Mouse (Mus musculus): Measurements from ENCODE around the gene Gps2. TPM values are rescaled to one million over a fixed set of nuclear protein-coding genes. Genes with fewer than 3 reads are reported as not detected.
"Not testable (repeated sequence)": the region's sequence is repeated elsewhere in the genome, so short reads cannot be mapped to it uniquely, and the experiment has no call there.

Gene Gps2
- total and polyA plus RNA-seq, 3 experiments, result 25.0 to 73.6 (median 29.4) TPM

GRCm38 (mm10) chr11:69915667-69916627 lies 2.3 kb downstream of the Gps2 start (continued):
- TF ChIP-seq MEF2A (IDR thresholded peaks at IDR 0.05; ENCODE audit: borderline replicate concordance, low read depth, low read length) (no peak), SMC3 (IDR thresholded peaks at IDR 0.05; ENCODE audit: low read depth, low read length) (no peak), KAT2A (IDR thresholded peaks at IDR 0.05; ENCODE audit: insufficient replicate concordance, low read length) (no peak), TBP (conservative IDR thresholded peaks at IDR 0.05; ENCODE audit: low read depth, low read length) (no peak), CHD2 (IDR thresholded peaks at IDR 0.05; ENCODE audit: low read length) (peak; percentile 72), MYC (IDR thresholded peaks at IDR 0.05; ENCODE audit: low read depth, low read length) (no peak), ZC3H11A (IDR thresholded peaks at IDR 0.05; ENCODE audit: low read depth, low read length) (no peak), NRF1 (IDR thresholded peaks at IDR 0.05; ENCODE audit: low read depth, low read length) (no peak), GABPA (IDR thresholded peaks at IDR 0.05; ENCODE audit: insufficient replicate concordance, low read depth, low read length) (no peak), E2F4 (IDR thresholded peaks at IDR 0.05; ENCODE audit: insufficient replicate concordance, low read depth, low read length) (no peak), TCF12 (IDR thresholded peaks at IDR 0.05; ENCODE audit: low read depth, low read length) (no peak), ELF1 (IDR thresholded peaks at IDR 0.05; ENCODE audit: low read depth, low read length) (no peak), CTCF (conservative IDR thresholded peaks at IDR 0.05 in 1 of 2, IDR thresholded peaks at IDR 0.05 in 1 of 2; ENCODE audit: low read depth in 2 of 2, low read length in 2 of 2) (peak in 1 of 2 experiments; percentile 6; a peak in 1 of 4 replicates), RAD21 (IDR thresholded peaks at IDR 0.05; ENCODE audit: low read depth, low read length) (no peak), ZNF384 (IDR thresholded peaks at IDR 0.05; ENCODE audit: low read depth, low read length) (no peak), BHLHE40 (IDR thresholded peaks at IDR 0.05; ENCODE audit: low read depth, low read length) (no peak), UBTF (IDR thresholded peaks at IDR 0.05; ENCODE audit: low read depth, low read length) (no peak), POLR2AphosphoS2 (IDR thresholded peaks at IDR 0.05; ENCODE audit: low read depth, low read length) (peak; percentile 22)

GRCm38 (mm10) chr11:69916652-69917378 lies 3.1 kb downstream of the Gps2 start:
- dilution Hi-C loops (cut with MboI; ENCODE audit: extremely low pct_ligation_motif_present, extremely low pct_unique_long_range_greater_than_20kb, low sequenced_read_pairs); H3K9me3 ChIP-seq (replicated peaks; ENCODE audit: low read length); DNase-seq (ENCODE audit: extremely low read depth); H3K4me2 ChIP-seq (ENCODE audit: insufficient read depth, low read depth, poor library complexity, severe bottlenecking); H3K27ac ChIP-seq (ENCODE audit: insufficient read depth, low read depth); H3K4me3 ChIP-seq (replicated peaks in 1 of 3; ENCODE audit: low read depth in 2 of 3, low read length in 2 of 3, poor library complexity in 1 of 3); H3K27me3 ChIP-seq (replicated peaks); H3K9ac ChIP-seq (ENCODE audit: insufficient read depth, low read depth): not testable (repeated sequence)
- Histone ChIP-seq H3K36me3 (replicated peaks in 1 of 2; ENCODE audit: control insufficient read depth in 1 of 2, insufficient read depth in 1 of 2, low read length in 1 of 2) (peaks cover 56 to 70% of the 10 kb centered on the region in 2 experiments), H3K4me1 (ENCODE audit: control insufficient read depth in 1 of 2, insufficient read depth in 2 of 2) (peaks cover 21 to 61% of the 10 kb centered on the region in 2 experiments), H3K79me2 (replicated peaks; ENCODE audit: control insufficient read depth, extremely low read depth, insufficient read depth, poor library complexity, severe bottlenecking) (peaks cover 51% of the 10 kb centered on the region)
- in situ Hi-C loops (cut with MboI; ENCODE audit: low pct_ligation_motif_present, low pct_unique_long_range_greater_than_20kb, low sequenced_read_pairs), result loop anchor here (5.0 kb wide), 1 partner anchor 35 kb away; the partner anchor contains the start of gene Kctd11
